Mouse (Mus musculus) layer of hippocampus, adult 11-12 months (tissue): ENCODE results near the gene Epor.

Experiments
- DNase-seq: peaks from one replicate; pipeline ENCODE4 v3.0.0; 2022; ENCODE audit warnings: low spot score

Epor gene

GRCm38 (mm10) chr9:21936692-21937570 is 26.4 kb downstream of the Epor start, which contains the start of gene Plppr2:
TSS of gene Plppr2 (plus strand) at chr9:21937033.
- peak; percentile 98 for DNase-seq

GRCm38 (mm10) chr9:21935466-21936131 is 27.7 kb downstream of the Epor start:
- no peak for DNase-seq

GRCm38 (mm10) chr9:21934021-21934420 is 29.3 kb downstream of the Epor start:
- DNase-seq: no peak

- DNase-seq: no peak
Observed at GRCm38 (mm10) chr9:21932445-21933137, 30.7 kb downstream of the Epor start.

- no peak for DNase-seq
Observed at GRCm38 (mm10) chr9:21932006-21932405, 31.3 kb downstream of the Epor start.

- no peak for DNase-seq
Observed at GRCm38 (mm10) chr9:21929208-21929607, 34.1 kb downstream of the Epor start.

GRCm38 (mm10) chr9:21927208-21927753 is 36.0 kb downstream of the Epor start, which contains the start of the genes Ccdc159 and Tmem205:
TSS of gene Ccdc159 (plus strand) at chr9:21927471.
TSS of gene Tmem205 (minus strand) at chr9:21927556.
- peak; percentile 94 for DNase-seq

GRCm38 (mm10) chr9:21926784-21927183 is 36.5 kb downstream of the Epor start:
- no peak for DNase-seq

GRCm38 (mm10) chr9:21926155-21926554 is 37.2 kb downstream of the Epor start:
- DNase-seq: no peak

- no peak for DNase-seq
Observed at GRCm38 (mm10) chr9:21925506-21925905, 37.8 kb downstream of the Epor start.

GRCm38 (mm10) chr9:21925034-21925433 is 38.3 kb downstream of the Epor start:
- no peak for DNase-seq

- DNase-seq: peak; percentile 50
Observed at GRCm38 (mm10) chr9:21924099-21924493, 39.2 kb downstream of the Epor start.

- no peak for DNase-seq
Observed at GRCm38 (mm10) chr9:21923490-21924098, 39.7 kb downstream of the Epor start.

GRCm38 (mm10) chr9:21923036-21923435 is 40.3 kb downstream of the Epor start:
- DNase-seq: no peak

GRCm38 (mm10) chr9:21918692-21919384 is 44.5 kb downstream of the Epor start:
- no peak for DNase-seq

- peak; percentile 93 for DNase-seq
Observed at GRCm38 (mm10) chr9:21918035-21918592, 45.2 kb downstream of the Epor start, which contains the start of gene Rab3d. TSS of gene Rab3d (minus strand) at chr9:21918192.

GRCm38 (mm10) chr9:21917493-21918034 is 45.7 kb downstream of the Epor start:
- peak; percentile 80 for DNase-seq

GRCm38 (mm10) chr9:21916851-21917492 is 46.3 kb downstream of the Epor start:
- peak; percentile 28 for DNase-seq

GRCm38 (mm10) chr9:21909474-21910223 is 53.7 kb downstream of the Epor start:
- no peak for DNase-seq
